Mouse (Mus musculus) lung, embryonic 15.5 days (tissue): ENCODE measurements at regions not wholly inside any gene's neighbourhood (a gene's known extent, or its start where the extent isn't known, plus 50 kb on each side); places are given as distances from the start of the nearest gene placed in this dataset.

Experiments
- ATAC-seq: fragments of 200-750 bp; cut with Nextera tagmentation; 2 replicates; pipeline ENCODE4 v1.8.0; 2017; ENCODE audit warnings: moderate number of reproducible peaks, borderline replicate concordance; ENCODE audit not compliant: low FRiP score, low TSS enrichment; ENCODE audit errors: extremely low read depth
- H3K27ac ChIP-seq: fragments of 300-500 bp; sonication (generic); 2 replicates; pipeline ENCODE4 v1.5.1; 2015; ENCODE audit warnings: moderate library complexity, mild to moderate bottlenecking, inconsistent platforms
- H3K27me3 ChIP-seq: fragments of 300-500 bp; sonication (generic); 2 replicates; pipeline ENCODE4 v1.6.1; 2015; ENCODE audit warnings: inconsistent platforms
- H3K36me3 ChIP-seq: fragments of 300-500 bp; sonication (generic); 2 replicates; pipeline ENCODE4 v1.6.1; 2015; ENCODE audit warnings: inconsistent platforms
- H3K4me1 ChIP-seq: fragments of 300-500 bp; sonication (generic); 2 replicates; pipeline ENCODE4 v1.6.1; 2015; ENCODE audit warnings: inconsistent platforms
- H3K4me2 ChIP-seq: fragments of 300-500 bp; sonication (generic); 2 replicates; pipeline ENCODE4 v1.6.1; 2015; ENCODE audit warnings: inconsistent platforms, mild to moderate bottlenecking, moderate library complexity
- H3K4me3 ChIP-seq: fragments of 300-500 bp; sonication (generic); 2 replicates; pipeline ENCODE4 v1.5.1; 2015; ENCODE audit warnings: mild to moderate bottlenecking, inconsistent platforms
- H3K9ac ChIP-seq: fragments of 300-500 bp; sonication (generic); 2 replicates; pipeline ENCODE4 v1.6.1; 2015; ENCODE audit warnings: inconsistent platforms
- H3K9me3 ChIP-seq: fragments of 300-500 bp; sonication (generic); 2 replicates; pipeline ENCODE4 v1.6.1; 2016; ENCODE audit warnings: inconsistent platforms
- WGBS: fragments of 180-500 bp; shearing (Covaris S2); methylation state at CpG from one replicate; pipeline ENCODE4 v1.1.7; 2015; 5-methylcytosine and 5-hydroxymethylcytosine counted together

DNA sequence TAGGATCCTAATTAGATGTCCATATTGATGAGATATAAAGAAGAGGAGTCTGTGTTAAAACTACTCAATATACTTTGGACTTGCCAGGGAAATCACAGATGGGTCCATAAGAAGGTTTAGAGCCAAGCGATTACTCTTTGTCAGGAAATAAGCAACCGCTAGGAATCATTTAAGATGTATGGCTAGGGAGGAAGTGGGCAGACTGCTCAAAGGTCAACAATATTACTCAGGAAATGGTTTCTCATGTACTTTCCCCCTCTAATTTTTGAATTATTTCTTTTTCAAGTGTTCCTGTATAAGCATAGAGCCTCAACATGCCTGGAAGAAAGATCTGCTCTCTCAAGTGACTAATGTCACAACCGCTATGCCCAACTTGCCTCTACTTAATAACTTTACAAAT is 217.3 kb upstream of the Gm11114 start:
- WGBS: 83% methylated on average over 3 of the region's 3 CpGs
- Histone ChIP-seq H3K27me3 (no peaks in the 10 kb centered on the region), H3K9me3 (no peaks in the 10 kb centered on the region), H3K36me3 (no peaks in the 10 kb centered on the region), H3K4me2 (no peak overlapping the region), H3K9ac (no peak overlapping the region), H3K27ac (no peak overlapping the region), H3K4me1 (no peaks in the 10 kb centered on the region), H3K4me3 (no peak overlapping the region)
- ATAC-seq: no peak

DNA sequence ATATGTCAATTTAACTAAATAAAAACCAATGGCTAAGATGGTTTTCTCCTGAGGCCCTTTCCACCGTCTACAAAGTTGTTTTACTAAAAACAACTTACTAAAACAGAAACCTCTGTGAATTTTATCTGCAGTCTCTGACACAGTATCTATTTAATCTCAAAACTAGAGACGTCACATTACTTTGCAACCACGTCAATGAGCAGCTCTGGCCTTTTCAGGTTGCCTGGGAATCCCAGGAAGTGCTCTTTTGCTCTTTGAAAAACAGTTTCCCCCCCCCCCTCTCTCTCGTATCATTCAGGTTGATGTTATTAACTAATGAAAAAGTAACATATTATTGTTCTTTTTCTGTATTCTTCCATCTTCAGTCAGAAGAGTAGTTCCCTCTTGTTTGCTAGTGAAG is 216.1 kb upstream of the Gm11114 start:
- 66% methylated on average over 4 of the region's 4 CpGs for WGBS
- Histone ChIP-seq H3K9ac (no peak overlapping the region), H3K27ac (no peak overlapping the region), H3K4me1 (no peaks in the 10 kb centered on the region), H3K4me3 (no peak overlapping the region), H3K4me2 (no peak overlapping the region), H3K27me3 (no peaks in the 10 kb centered on the region), H3K36me3 (no peaks in the 10 kb centered on the region), H3K9me3 (no peaks in the 10 kb centered on the region)
- no peak for ATAC-seq

DNA sequence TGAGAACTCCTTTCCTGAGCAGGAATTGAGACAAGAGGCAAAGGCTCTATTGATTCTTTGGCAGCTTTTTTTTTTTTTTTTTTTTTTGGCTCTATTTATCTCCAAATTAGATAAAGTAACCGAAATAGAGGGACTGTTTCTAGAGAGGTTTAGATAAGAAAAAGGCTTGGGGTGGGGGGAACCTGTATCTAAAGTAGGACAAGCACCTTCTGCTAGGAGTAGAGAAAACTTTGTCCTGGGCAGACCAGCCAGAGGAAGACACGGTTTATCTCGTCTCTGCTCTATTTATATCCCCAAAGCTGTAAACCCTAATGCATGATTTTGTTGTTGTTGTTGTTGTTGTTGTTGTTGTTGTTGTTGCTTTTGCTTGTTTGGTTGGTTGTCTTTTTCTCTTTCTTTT is 199.6 kb upstream of the Gm11114 start:
- no peaks in the 10 kb centered on the region for H3K9me3 ChIP-seq
- no peak for ATAC-seq
- 58% methylated on average over 3 of the region's 3 CpGs for WGBS

GRCm38 (mm10) chr9:85114234-85114633 is 198.3 kb upstream of the Gm11114 start:
- H3K9ac ChIP-seq: no peak overlapping the region
- no peaks in the 10 kb centered on the region for H3K4me1 ChIP-seq
- no peak overlapping the region for H3K27ac ChIP-seq
- WGBS: 52% methylated on average over 2 of the region's 2 CpGs
- no peaks in the 10 kb centered on the region for H3K9me3 ChIP-seq
- no peak for ATAC-seq
- H3K4me3 ChIP-seq: no peak overlapping the region
- H3K27me3 ChIP-seq: no peaks in the 10 kb centered on the region
- no peaks in the 10 kb centered on the region for H3K36me3 ChIP-seq
- no peak overlapping the region for H3K4me2 ChIP-seq

More for the DNA sequence above, 199.6 kb upstream of the Gm11114 start:
- Histone ChIP-seq H3K4me3 (no peak overlapping the region), H3K4me1 (no peaks in the 10 kb centered on the region), H3K4me2 (no peak overlapping the region), H3K27ac (no peak overlapping the region), H3K27me3 (no peaks in the 10 kb centered on the region), H3K36me3 (no peaks in the 10 kb centered on the region), H3K9ac (no peak overlapping the region)

GRCm38 (mm10) chr9:85120061-85120460 is 192.5 kb upstream of the Gm11114 start:
- 72% methylated on average over 1 of the region's 1 CpGs for WGBS
- H3K4me2 ChIP-seq: no peak overlapping the region
- H3K4me3 ChIP-seq: no peak overlapping the region
- no peaks in the 10 kb centered on the region for H3K27me3 ChIP-seq
- no peaks in the 10 kb centered on the region for H3K4me1 ChIP-seq
- H3K9ac ChIP-seq: no peak overlapping the region
- ATAC-seq: no peak
- H3K27ac ChIP-seq: no peak overlapping the region
- no peaks in the 10 kb centered on the region for H3K9me3 ChIP-seq
- no peaks in the 10 kb centered on the region for H3K36me3 ChIP-seq

- no peak overlapping the region for H3K9ac ChIP-seq
- H3K4me3 ChIP-seq: no peak overlapping the region
- 0 out of 2 replicates have a peak, but pooled peaks cover under 1% of the 10 kb centered on the region for H3K4me1 ChIP-seq
- no peaks in the 10 kb centered on the region for H3K9me3 ChIP-seq
- H3K36me3 ChIP-seq: no peaks in the 10 kb centered on the region
- H3K27me3 ChIP-seq: no peaks in the 10 kb centered on the region
- no peak overlapping the region for H3K4me2 ChIP-seq
- H3K27ac ChIP-seq: no peak overlapping the region
- no peak for ATAC-seq
Observed at GRCm38 (mm10) chr9:85121059-85121458, 191.5 kb upstream of the Gm11114 start.

GRCm38 (mm10) chr9:85123706-85124105 is 188.9 kb upstream of the Gm11114 start:
- Histone ChIP-seq H3K36me3 (no peaks in the 10 kb centered on the region), H3K9me3 (no peaks in the 10 kb centered on the region), H3K4me3 (no peak overlapping the region), H3K27ac (no peak overlapping the region), H3K4me1 (0 out of 2 replicates have a peak, but pooled peaks cover 6% of the 10 kb centered on the region), H3K9ac (no peak overlapping the region), H3K4me2 (no peak overlapping the region), H3K27me3 (no peaks in the 10 kb centered on the region)
- no peak for ATAC-seq
- 83% methylated on average over 3 of the region's 3 CpGs for WGBS

GRCm38 (mm10) chr9:85125775-85126174 is 186.8 kb upstream of the Gm11114 start:
- Histone ChIP-seq H3K9ac (no peak overlapping the region), H3K9me3 (no peaks in the 10 kb centered on the region), H3K4me3 (no peak overlapping the region), H3K36me3 (no peaks in the 10 kb centered on the region), H3K27ac (no peak overlapping the region), H3K4me1 (0 out of 2 replicates have a peak, but pooled peaks cover 6% of the 10 kb centered on the region), H3K4me2 (no peak overlapping the region), H3K27me3 (no peaks in the 10 kb centered on the region)
- WGBS: 43% methylated on average over 4 of the region's 4 CpGs
- ATAC-seq: no peak

DNA sequence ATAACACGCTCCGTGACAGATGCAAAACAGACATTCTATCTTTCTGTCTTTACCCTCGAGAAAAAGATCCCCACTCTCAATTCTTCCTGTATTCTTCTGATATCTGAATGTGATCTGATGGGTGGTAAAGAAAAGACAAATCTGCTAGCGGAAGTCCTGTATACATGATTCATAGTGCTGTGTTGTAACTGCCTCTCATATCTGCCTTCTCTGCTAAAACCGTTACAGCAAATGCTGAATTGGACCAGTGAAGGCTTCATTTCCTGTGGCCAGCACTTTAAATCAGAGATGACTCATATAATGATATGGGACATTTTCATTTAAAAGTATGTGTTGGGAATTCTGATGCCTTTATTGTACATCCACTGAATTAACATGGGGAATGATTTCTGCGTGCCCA is 186.0 kb upstream of the Gm11114 start:
- H3K9ac ChIP-seq: no peak overlapping the region
- H3K9me3 ChIP-seq: no peaks in the 10 kb centered on the region
- no peaks in the 10 kb centered on the region for H3K36me3 ChIP-seq
- no peak for ATAC-seq
- no peaks in the 10 kb centered on the region for H3K27me3 ChIP-seq
- H3K4me3 ChIP-seq: no peak overlapping the region
- 72% methylated on average over 6 of the region's 6 CpGs for WGBS
- no peak overlapping the region for H3K27ac ChIP-seq
- no peak overlapping the region for H3K4me2 ChIP-seq
- 0 out of 2 replicates have a peak, but pooled peaks cover 6% of the 10 kb centered on the region for H3K4me1 ChIP-seq

DNA sequence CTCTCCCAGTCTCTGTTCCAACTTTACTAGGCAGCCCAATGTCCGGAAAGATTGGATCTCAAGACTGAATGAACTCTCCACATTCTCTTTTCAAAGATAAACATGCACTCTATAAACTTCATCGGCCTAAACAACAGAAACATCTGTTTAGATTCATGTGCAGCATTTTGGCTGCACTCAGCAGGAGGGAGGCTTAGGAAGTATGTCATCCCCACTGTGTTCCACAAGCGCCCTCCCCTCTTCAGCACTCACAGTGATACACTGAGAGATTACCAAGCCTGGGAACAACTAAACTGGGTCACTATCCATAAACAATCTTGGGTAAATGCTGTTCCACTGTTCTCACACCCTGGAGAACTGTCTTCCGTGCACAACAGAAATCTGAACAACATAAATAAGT is 185.5 kb upstream of the Gm11114 start:
- Histone ChIP-seq H3K4me1 (0 out of 2 replicates have a peak, but pooled peaks cover 6% of the 10 kb centered on the region), H3K4me3 (no peak overlapping the region), H3K9me3 (no peaks in the 10 kb centered on the region), H3K36me3 (no peaks in the 10 kb centered on the region), H3K9ac (no peak overlapping the region), H3K4me2 (no peak overlapping the region), H3K27ac (no peak overlapping the region; the same call in 1 of the 2 replicates), H3K27me3 (no peaks in the 10 kb centered on the region)
- WGBS: 42% methylated on average over 4 of the region's 4 CpGs
- peak; percentile 92 for ATAC-seq

DNA sequence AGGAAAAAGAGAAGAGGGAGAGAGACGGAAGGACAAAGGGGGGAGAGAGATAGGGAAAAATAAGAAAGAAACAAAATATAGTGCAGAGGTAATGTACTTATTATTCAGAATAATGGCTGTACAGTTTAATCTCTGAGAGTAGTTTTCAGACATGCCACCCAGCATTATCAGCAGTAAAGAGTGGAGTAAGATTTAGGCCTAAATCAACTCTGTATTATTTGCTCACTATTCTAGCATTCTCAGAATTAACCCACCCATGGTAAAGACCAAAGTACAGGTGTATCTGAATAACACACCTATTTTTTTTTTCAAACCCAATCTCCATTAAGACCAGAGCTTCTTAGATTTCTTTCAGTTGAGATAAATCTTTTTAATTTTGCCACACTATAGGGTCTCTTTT is 177.7 kb upstream of the Gm11114 start:
- no peaks in the 10 kb centered on the region for H3K9me3 ChIP-seq
- 88% methylated on average over 1 of the region's 1 CpGs for WGBS
- ATAC-seq: no peak

GRCm38 (mm10) chr9:85136715-85137582 is 175.6 kb upstream of the Gm11114 start:
- no peaks in the 10 kb centered on the region for H3K36me3 ChIP-seq
- no peaks in the 10 kb centered on the region for H3K27me3 ChIP-seq
- H3K9me3 ChIP-seq: no peaks in the 10 kb centered on the region
- no peak overlapping the region for H3K9ac ChIP-seq
- no peak overlapping the region for H3K27ac ChIP-seq
- H3K4me3 ChIP-seq: no peak overlapping the region
- H3K4me1 ChIP-seq: 0 out of 2 replicates have a peak, but pooled peaks cover 6% of the 10 kb centered on the region
- no peak for ATAC-seq
- WGBS: 32% methylated on average over 6 of the region's 6 CpGs
- H3K4me2 ChIP-seq: no peak overlapping the region

More for the DNA sequence above, 177.7 kb upstream of the Gm11114 start:
- no peak overlapping the region for H3K27ac ChIP-seq
- no peak overlapping the region for H3K9ac ChIP-seq
- H3K36me3 ChIP-seq: no peaks in the 10 kb centered on the region
- no peaks in the 10 kb centered on the region for H3K27me3 ChIP-seq
- 0 out of 2 replicates have a peak, but pooled peaks cover 6% of the 10 kb centered on the region for H3K4me1 ChIP-seq
- no peak overlapping the region for H3K4me3 ChIP-seq
- H3K4me2 ChIP-seq: no peak overlapping the region
